Mouse (Mus musculus) left cerebral cortex, adult 11 months (tissue): Measurements from ENCODE around the gene Optc.

Source experiments
- DNase-seq: peaks from one replicate; pipeline ENCODE4 v3.0.0; 2022; ENCODE audit warnings: low spot score

Gene Optc

GRCm38 (mm10) chr1:133882283-133883217 lies 25.2 kb downstream of the Optc start:
- DNase-seq: no peak

- no peak for DNase-seq
Measured at GRCm38 (mm10) chr1:133881813-133882212, 26.0 kb downstream of the Optc start.

DNA sequence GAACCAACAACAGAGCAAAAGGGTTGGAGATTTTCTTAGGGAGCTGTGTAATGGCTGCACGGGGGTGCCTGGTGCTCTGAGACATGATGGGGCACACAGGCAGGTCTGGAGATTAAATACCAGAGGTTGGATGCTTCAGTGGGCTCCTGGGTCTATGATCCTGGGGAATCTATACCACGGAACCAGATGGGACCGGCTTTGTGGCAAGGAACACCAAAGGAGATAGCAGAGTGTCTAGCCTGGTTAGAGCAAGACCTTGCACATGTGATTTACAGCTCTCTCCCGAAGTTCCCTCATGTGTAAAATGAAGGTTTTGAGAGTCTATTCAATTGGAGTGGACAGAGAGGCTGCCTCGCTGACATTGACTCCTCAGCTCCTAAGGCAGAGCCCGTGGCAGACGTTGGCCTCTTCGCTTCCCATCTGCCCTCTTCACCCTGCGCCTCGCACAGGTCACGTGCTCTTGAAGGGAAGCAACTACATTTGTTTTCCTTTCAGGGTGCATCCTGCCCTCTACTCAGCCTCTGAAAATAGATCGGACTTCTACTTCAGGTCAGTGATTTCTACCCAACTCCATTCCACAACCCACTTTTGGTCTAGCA lies 28.9 kb downstream of the Optc start:
- no peak for DNase-seq

DNA sequence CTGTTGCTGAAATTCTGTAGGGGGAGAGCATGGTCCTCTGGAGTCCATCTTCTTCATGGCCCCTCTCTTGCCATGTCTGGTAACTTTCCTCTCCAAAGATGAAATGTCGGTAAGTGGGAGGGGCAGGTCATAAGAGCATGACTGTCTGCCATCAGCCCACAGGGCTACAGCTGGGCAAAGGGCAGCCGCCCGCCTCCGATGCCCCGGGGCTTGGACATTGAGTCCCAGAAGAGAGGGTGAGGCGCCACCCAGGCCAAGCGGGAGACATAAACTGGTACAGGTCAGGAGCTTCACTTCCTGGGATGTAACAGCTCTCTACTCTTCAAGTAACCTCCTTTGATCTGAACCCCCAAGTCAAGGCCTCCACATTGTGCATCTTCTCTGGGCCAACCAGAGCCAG lies 30.9 kb downstream of the Optc start:
- no peak for DNase-seq

DNA sequence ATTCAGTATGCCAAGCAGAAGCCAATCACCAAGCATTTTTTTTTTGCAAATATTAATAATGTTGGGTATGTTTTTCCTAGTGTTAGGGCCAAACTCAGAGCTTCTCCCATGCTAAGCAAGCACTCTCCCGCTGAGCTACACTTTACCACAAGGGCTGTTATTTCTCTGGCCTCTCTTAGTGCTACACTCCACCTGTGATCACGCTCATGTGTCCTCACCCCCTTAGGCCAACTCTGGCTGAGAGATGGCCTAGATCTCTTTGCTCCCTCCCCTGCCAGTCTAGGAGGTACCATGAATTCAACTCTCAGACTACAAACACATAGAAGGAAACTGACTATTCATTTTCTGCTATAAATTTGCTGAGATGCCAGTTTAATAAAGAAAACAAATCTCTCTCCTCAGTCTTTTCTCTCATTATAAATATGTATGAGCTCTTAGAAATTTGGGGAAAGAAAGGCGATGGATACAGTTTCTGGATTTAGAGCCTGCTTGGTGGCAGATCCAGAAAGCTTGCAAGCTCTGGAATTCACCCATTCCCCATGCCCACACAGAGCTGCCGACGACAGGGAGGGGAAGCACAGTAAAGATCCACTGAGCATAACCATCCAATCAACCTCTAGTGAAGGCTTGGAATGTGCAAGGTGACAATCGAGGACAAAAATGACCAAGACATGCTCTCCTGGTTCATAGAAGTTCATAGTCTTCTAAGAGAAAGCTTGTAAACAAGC lies 34.5 kb downstream of the Optc start:
- DNase-seq: no peak

- no peak for DNase-seq
Measured at GRCm38 (mm10) chr1:133871241-133871640, 36.6 kb downstream of the Optc start.

GRCm38 (mm10) chr1:133869221-133869620 lies 38.6 kb downstream of the Optc start:
- no peak for DNase-seq

DNA sequence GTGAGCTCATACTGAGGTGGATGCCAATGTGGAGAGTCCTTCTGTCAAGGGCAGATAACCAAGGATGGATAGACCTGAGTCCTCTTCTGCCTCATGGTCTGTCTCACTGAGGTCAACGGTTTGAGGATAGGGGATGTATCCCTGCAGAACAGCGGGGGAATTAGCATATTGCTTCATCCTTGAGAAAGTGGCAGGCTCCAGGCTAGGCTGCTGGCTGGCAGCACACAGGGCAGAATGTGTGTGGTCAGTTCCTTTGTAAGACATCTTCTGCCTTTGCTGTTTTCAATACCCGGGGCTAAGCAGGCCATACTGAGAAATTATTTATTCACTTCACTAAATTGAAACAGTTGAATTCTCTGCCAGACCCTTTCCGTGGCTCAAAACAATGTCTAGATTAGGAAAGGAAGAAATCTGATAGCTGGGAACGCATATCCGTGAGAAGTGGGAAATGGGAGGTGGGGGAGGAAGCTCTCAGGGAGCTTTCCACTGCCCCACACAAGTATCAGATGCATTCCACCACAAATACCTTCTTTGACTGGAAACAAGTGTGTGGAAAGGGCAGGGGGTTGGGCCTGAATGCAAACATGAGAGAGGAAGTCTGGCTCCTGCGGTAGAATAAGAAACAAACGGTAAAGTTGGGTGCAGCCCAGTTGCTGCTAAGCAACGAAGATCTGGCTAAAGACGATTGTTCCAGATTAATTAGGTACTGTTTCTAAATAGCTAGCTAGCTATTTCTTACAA lies 44.4 kb downstream of the Optc start:
- DNase-seq: no peak

DNA sequence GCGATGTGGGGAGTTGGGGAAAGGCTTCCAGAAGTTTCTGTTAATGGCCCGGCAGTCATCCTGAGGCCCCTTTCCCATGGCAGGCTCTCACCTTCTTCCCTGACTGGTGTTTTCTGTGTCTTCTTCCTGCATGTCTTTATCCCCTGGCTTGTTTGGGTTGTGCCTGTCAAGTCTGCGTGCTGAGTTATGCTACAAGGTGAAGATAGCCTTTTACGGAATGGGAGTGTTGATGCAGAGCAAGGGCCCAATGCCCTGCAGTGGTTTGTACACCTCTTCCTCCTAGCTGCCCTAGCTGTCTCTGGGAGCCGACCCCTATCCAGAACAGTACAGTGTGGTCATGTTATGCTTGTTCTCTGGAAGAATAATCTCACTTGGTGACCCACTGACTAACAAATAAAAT lies 46.8 kb downstream of the Optc start:
- DNase-seq: no peak

GRCm38 (mm10) chr1:133859821-133860711 lies 47.7 kb downstream of the Optc start:
- DNase-seq: no peak

DNA sequence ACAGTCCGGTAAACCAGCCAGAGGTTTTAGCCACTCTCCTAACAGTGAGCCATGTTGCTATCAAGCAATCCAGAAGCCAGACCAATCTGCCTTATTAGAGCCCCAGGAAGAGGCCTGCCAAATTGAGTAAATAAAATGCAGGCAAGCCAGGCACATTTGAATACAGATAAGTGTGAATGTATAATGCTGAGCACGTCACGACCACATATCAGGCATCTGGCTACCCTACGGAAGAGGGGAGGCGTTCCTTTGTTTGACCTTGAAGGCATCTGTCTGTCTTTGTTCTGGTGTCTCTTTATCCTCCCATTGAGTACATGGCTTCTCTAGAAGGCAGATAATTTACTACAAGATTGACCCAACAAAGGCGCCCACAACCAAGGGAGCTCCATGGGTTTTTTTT lies 48.5 kb downstream of the Optc start:
- no peak for DNase-seq

DNA sequence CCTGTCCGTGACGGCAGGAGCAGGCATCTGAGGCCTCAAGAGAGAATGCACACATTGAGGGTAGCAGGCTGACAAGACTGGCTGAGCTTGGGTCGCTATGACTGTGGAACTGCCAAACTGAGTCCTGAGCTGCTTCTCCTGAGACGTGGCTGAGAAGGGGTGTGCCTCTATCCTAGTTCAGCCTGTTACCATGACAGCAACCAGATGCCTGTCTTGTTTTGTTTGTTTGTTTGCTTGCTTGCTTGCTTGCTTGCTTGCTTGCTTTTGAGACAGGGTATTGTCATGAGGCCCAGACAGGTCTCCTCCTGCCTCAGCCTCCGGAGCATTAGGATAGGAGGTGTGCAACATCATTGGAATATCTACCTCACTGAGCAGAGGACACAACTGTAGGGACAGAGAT lies 50.0 kb downstream of the Optc start:
- DNase-seq: no peak

DNA sequence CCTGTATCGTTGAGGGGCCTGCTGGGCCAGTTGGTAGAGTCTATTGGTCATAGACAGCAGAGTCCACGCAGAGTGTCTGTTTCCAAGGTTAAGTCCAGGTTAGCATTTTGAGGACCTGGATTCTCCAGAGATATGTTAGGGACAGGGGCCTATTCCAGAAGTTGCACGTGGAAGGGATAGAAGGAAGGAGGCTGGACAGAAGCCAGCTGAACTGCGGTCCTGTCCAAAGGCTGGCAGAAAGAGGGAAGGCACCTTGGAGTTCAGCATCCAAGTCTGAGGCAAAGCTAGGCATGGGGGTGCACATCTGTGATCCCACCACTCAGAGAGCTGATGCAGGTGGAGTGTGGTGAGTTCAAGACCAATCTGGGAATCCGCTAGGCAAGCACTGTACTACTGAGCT lies 50.6 kb downstream of the Optc start:
- DNase-seq: no peak

DNA sequence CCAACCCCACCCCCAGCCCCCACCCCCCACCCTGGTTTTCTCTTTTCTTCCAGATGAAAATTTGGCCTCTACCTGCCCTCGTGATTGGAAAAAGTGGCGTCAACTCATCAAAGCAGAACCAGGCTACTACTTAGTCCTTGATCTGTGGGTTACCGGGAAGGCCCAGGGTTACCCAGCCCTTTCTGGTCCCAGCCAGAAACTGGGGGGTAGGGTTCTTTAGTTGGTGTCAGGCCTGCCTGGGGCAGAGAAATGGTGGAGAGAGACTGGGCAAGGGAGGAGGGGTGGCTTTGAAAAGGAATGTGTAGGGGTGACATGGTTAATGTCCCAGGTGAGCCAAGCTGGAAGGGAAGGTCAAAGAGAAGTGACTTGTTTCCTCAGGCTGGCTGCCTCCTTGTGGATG lies 51.1 kb downstream of the Optc start:
- no peak for DNase-seq

GRCm38 (mm10) chr1:133856133-133856541 lies 51.7 kb downstream of the Optc start:
- no peak for DNase-seq

- DNase-seq: no peak
Measured at GRCm38 (mm10) chr1:133855274-133856017, 52.4 kb downstream of the Optc start.

DNA sequence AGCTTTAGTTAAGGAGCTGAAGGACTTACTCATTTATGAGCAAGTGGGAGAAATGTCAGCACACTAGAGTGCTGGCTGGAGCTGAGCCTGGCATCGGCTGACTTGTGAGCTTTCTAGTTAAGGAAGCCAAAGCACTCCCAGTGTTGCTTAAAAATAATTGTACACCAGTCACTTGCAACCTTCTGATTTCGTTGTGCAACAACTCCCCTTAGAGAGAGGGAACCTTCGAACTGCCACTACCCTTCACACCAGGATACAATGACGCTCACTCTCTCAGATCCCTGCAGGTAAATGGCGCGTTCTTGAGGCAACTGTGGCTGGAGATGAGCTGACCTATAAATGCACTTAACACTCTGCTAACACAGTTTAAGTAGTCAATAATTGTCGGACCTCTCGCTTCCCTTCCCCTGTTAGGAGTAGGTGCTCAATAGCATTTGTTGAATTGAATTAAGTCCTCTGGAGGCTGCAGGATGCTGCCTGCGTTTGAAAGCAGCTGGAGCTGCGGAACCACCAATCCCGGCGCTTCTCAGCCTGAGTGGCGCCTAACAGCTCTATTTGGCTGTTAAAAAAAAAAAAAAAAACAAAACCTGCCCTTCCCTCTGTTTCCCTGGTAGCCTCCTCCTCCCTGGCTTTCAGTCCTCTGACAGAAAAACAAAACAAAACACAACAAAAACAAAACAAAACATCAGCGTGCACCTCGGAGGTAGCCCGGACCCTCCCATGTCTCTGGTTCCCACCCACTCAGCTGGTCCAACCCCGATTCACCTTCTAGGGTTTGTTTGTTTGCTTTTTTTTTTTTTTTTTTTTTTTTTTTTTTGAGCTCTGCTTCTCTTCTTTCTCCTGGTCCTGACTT lies 53.2 kb downstream of the Optc start:
- no peak for DNase-seq
